Mouse (Mus musculus): ENCODE results near the gene Fbxo9. TPM values are rescaled to one million over a fixed set of nuclear protein-coding genes. Genes with fewer than 3 reads are reported as not detected.
A peak's percentile ranks its signal among the peaks of the same experiment; 100 is the strongest.

The Fbxo9 gene
- polyA plus RNA-seq, 1 experiment from 2014 or later, result 29.8 TPM

DNA sequence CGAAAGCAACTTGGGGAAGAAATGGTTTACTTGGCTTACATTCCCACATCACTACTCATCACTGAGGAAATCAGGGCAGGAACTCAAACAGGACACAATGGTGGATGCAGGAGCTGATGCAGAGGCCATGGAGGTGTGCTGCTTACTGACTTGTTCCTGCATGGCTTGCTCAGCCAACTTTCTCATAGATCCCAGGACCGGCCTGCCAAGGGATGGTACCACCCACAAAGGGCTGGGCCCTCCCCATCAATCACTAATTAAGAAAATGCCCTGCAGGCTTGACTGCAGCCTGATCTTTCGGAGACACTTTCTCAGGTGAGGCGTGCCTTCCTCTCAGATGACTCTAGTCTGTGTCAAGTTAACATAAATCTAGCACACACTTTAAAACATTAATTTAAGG lies 2.0 kb downstream of the Fbxo9 start:
- H3K4me3 ChIP-seq (ENCODE audit: low read depth, low read length), result no peak overlapping the region
- H3K9ac ChIP-seq (ENCODE audit: low read length), result no peak overlapping the region
- ATAC-seq (replicated peaks; ENCODE audit: low FRiP score) (no peak), DNase-seq (ENCODE audit: low spot score) (peak; percentile 33)
- no peaks in the 10 kb centered on the region for H3K27me3 ChIP-seq (ENCODE audit: control insufficient read depth, insufficient read depth, low read length)
- H3K4me1 ChIP-seq (replicated peaks; ENCODE audit: control insufficient read depth, insufficient read depth, low read length), result no peaks in the 10 kb centered on the region
- H3K4me2 ChIP-seq (ENCODE audit: low read depth, low read length, severe bottlenecking), result no peak overlapping the region
- WGBS, result 79% methylated on average over 4 of the region's 4 CpGs
- H3K27ac ChIP-seq (ENCODE audit: low read depth, low read length), result no peak overlapping the region
- H3K9me3 ChIP-seq (ENCODE audit: control insufficient read depth, low read length), result no peaks in the 10 kb centered on the region
- no peaks in the 10 kb centered on the region for H3K36me3 ChIP-seq (ENCODE audit: control insufficient read depth, insufficient read depth, low read length)

- 86% methylated on average over 6 of the region's 6 CpGs for WGBS
- H3K4me3 ChIP-seq (ENCODE audit: low read depth, low read length), result no peak overlapping the region
- no peak overlapping the region for H3K9ac ChIP-seq (ENCODE audit: low read length)
- no peaks in the 10 kb centered on the region for H3K9me3 ChIP-seq (ENCODE audit: control insufficient read depth, low read length)
- no peaks in the 10 kb centered on the region for H3K4me1 ChIP-seq (replicated peaks; ENCODE audit: control insufficient read depth, insufficient read depth, low read length)
- H3K36me3 ChIP-seq (ENCODE audit: control insufficient read depth, insufficient read depth, low read length), result no peaks in the 10 kb centered on the region
- no peak for ATAC-seq (replicated peaks; ENCODE audit: low FRiP score)
- H3K27ac ChIP-seq (ENCODE audit: low read depth, low read length), result peak overlapping the region; percentile 18; the same call in 1 of the 2 replicates
- peak; percentile 34 for DNase-seq (ENCODE audit: low spot score)
- H3K27me3 ChIP-seq (ENCODE audit: control insufficient read depth, insufficient read depth, low read length), result no peaks in the 10 kb centered on the region
- H3K4me2 ChIP-seq (ENCODE audit: low read depth, low read length, severe bottlenecking), result no peak overlapping the region
These were observed 3.3 kb downstream of the Fbxo9 start for GRCm38 (mm10) chr9:78105501-78105932.

- H3K4me2 ChIP-seq (ENCODE audit: low read depth, low read length, severe bottlenecking), result no peak overlapping the region
- DNase-seq (ENCODE audit: low spot score) (no peak), ATAC-seq (replicated peaks; ENCODE audit: low FRiP score) (no peak)
- no peaks in the 10 kb centered on the region for H3K9me3 ChIP-seq (ENCODE audit: control insufficient read depth, low read length)
- H3K4me3 ChIP-seq (ENCODE audit: low read depth, low read length), result no peak overlapping the region
- H3K36me3 ChIP-seq (ENCODE audit: control insufficient read depth, insufficient read depth, low read length), result no peaks in the 10 kb centered on the region
- no peak overlapping the region for H3K9ac ChIP-seq (ENCODE audit: low read length)
- 95% methylated on average over 6 of the region's 6 CpGs for WGBS
- H3K27ac ChIP-seq (ENCODE audit: low read depth, low read length), result no peak overlapping the region
- no peaks in the 10 kb centered on the region for H3K4me1 ChIP-seq (replicated peaks; ENCODE audit: control insufficient read depth, insufficient read depth, low read length)
- no peaks in the 10 kb centered on the region for H3K27me3 ChIP-seq (ENCODE audit: control insufficient read depth, insufficient read depth, low read length)
These were observed 3.9 kb downstream of the Fbxo9 start for GRCm38 (mm10) chr9:78104973-78105372.

GRCm38 (mm10) chr9:78103965-78104560 lies 4.8 kb downstream of the Fbxo9 start:
- H3K27ac ChIP-seq (ENCODE audit: low read depth, low read length), result no peak overlapping the region
- no peaks in the 10 kb centered on the region for H3K9me3 ChIP-seq (ENCODE audit: control insufficient read depth, low read length)
- H3K36me3 ChIP-seq (ENCODE audit: control insufficient read depth, insufficient read depth, low read length), result no peaks in the 10 kb centered on the region; the same call in 1 of the 2 replicates
- no peak for DNase-seq (ENCODE audit: low spot score)
- H3K4me1 ChIP-seq (replicated peaks; ENCODE audit: control insufficient read depth, insufficient read depth, low read length), result no peaks in the 10 kb centered on the region
- no peak overlapping the region for H3K4me3 ChIP-seq (ENCODE audit: low read depth, low read length)
- H3K27me3 ChIP-seq (ENCODE audit: control insufficient read depth, insufficient read depth, low read length), result no peaks in the 10 kb centered on the region
- no peak overlapping the region for H3K4me2 ChIP-seq (ENCODE audit: low read depth, low read length, severe bottlenecking)
- WGBS, result 92% methylated on average over 8 of the region's 8 CpGs
- no peak overlapping the region for H3K9ac ChIP-seq (ENCODE audit: low read length)
- ATAC-seq (replicated peaks; ENCODE audit: low FRiP score), result no peak

DNA sequence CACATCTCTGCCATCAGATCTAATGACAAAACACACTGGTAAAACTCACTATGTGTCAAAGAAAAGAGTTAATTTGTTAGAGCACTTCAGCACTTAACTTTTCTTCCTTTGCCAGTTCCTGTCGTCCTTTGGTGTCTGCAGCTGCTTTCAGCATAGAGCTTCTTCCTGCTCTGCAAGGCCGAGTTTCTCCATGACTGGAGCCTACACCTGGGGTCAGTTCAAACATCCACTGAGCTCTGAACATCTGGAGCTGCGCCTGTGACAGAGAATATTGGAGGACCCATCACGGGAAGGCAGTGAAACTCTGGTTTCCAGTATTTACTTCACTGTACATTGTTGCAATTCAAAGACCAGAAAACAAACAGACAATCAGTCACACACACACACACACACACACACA lies 7.4 kb downstream of the Fbxo9 start:
- 83% methylated on average over 4 of the region's 4 CpGs for WGBS
- H3K27me3 ChIP-seq (ENCODE audit: control insufficient read depth, insufficient read depth, low read length), result no peaks in the 10 kb centered on the region
- H3K36me3 ChIP-seq (ENCODE audit: control insufficient read depth, insufficient read depth, low read length), result no peaks in the 10 kb centered on the region; the same call in 1 of the 2 replicates
- ATAC-seq (replicated peaks; ENCODE audit: low FRiP score) (no peak), DNase-seq (ENCODE audit: low spot score) (no peak)
- H3K4me3 ChIP-seq (ENCODE audit: low read depth, low read length), result no peak overlapping the region
- H3K4me1 ChIP-seq (replicated peaks; ENCODE audit: control insufficient read depth, insufficient read depth, low read length), result no peaks in the 10 kb centered on the region
- H3K9ac ChIP-seq (ENCODE audit: low read length), result no peak overlapping the region
- H3K9me3 ChIP-seq (ENCODE audit: control insufficient read depth, low read length), result no peaks in the 10 kb centered on the region; the same call in 1 of the 2 replicates
- H3K27ac ChIP-seq (ENCODE audit: low read depth, low read length), result no peak overlapping the region
- H3K4me2 ChIP-seq (ENCODE audit: low read depth, low read length, severe bottlenecking), result no peak overlapping the region

DNA sequence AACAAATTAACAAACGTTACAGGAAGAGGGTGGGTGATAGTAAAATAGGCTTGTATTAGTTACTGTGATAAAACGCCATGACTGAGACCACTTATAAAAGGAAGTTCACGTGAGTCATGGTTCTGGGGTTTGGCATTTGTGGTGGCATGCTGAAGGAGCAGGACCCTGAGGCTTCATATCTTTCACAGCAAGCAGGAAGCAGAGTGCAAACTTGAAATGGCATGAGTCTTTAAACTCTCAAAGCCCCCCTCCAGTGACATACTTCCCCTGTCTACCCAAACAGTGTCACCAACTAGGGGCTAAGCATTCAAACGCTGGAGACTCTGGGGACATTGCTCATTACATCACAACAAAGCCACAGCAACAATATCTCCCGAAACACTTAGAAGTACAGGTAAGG lies 7.9 kb downstream of the Fbxo9 start:
- Histone ChIP-seq H3K4me3 (ENCODE audit: low read depth, low read length) (no peak overlapping the region), H3K9me3 (ENCODE audit: control insufficient read depth, low read length) (no peaks in the 10 kb centered on the region; the same call in 1 of the 2 replicates), H3K36me3 (ENCODE audit: control insufficient read depth, insufficient read depth, low read length) (no peaks in the 10 kb centered on the region; the same call in 1 of the 2 replicates), H3K4me2 (ENCODE audit: low read depth, low read length, severe bottlenecking) (no peak overlapping the region), H3K27ac (ENCODE audit: low read depth, low read length) (no peak overlapping the region), H3K27me3 (ENCODE audit: control insufficient read depth, insufficient read depth, low read length) (no peaks in the 10 kb centered on the region), H3K4me1 (replicated peaks; ENCODE audit: control insufficient read depth, insufficient read depth, low read length) (no peaks in the 10 kb centered on the region), H3K9ac (ENCODE audit: low read length) (no peak overlapping the region)
- DNase-seq (ENCODE audit: low spot score) (no peak), ATAC-seq (replicated peaks; ENCODE audit: low FRiP score) (no peak)
- WGBS, result 92% methylated on average over 5 of the region's 5 CpGs

DNA sequence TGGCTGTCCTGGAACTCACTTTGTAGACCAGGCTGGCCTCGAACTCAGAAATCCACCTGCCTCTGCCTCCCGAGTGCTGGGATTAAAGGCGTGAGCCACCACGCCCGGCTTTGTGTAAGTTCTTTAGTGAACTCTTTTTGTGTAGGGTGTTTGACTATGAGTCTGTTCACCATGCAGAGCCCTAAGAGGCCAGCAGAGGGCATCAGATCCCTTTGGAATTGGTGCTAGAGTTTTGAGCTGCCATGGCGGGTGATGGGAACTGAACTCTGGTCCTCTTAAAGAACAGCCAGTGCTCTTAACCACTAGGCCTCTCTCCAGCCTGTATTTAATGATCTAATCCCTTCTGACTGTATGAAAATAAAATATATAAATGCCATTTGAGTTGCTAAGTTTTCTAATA lies 12.5 kb downstream of the Fbxo9 start:
- Histone ChIP-seq H3K9ac (ENCODE audit: low read length) (no peak overlapping the region), H3K9me3 (ENCODE audit: control insufficient read depth, low read length) (no peaks in the 10 kb centered on the region; the same call in 1 of the 2 replicates), H3K4me3 (ENCODE audit: low read depth, low read length) (no peak overlapping the region), H3K4me2 (ENCODE audit: low read depth, low read length, severe bottlenecking) (no peak overlapping the region), H3K36me3 (ENCODE audit: control insufficient read depth, insufficient read depth, low read length) (no peaks in the 10 kb centered on the region; the same call in 1 of the 2 replicates), H3K27ac (ENCODE audit: low read depth, low read length) (no peak overlapping the region), H3K27me3 (ENCODE audit: control insufficient read depth, insufficient read depth, low read length) (no peaks in the 10 kb centered on the region), H3K4me1 (replicated peaks; ENCODE audit: control insufficient read depth, insufficient read depth, low read length) (no peaks in the 10 kb centered on the region)
- ATAC-seq (replicated peaks; ENCODE audit: low FRiP score) (no peak), DNase-seq (ENCODE audit: low spot score) (no peak)
- 94% methylated on average over 6 of the region's 6 CpGs for WGBS

- 95% methylated on average over 12 of the region's 12 CpGs for WGBS
- Histone ChIP-seq H3K9ac (ENCODE audit: low read length) (no peak overlapping the region), H3K9me3 (ENCODE audit: control insufficient read depth, low read length) (no peaks in the 10 kb centered on the region; the same call in 1 of the 2 replicates), H3K4me2 (ENCODE audit: low read depth, low read length, severe bottlenecking) (no peak overlapping the region), H3K36me3 (ENCODE audit: control insufficient read depth, insufficient read depth, low read length) (no peaks in the 10 kb centered on the region; the same call in 1 of the 2 replicates), H3K27me3 (ENCODE audit: control insufficient read depth, insufficient read depth, low read length) (no peaks in the 10 kb centered on the region), H3K4me1 (replicated peaks; ENCODE audit: control insufficient read depth, insufficient read depth, low read length) (no peaks in the 10 kb centered on the region), H3K4me3 (ENCODE audit: low read depth, low read length) (no peak overlapping the region), H3K27ac (ENCODE audit: low read depth, low read length) (no peak overlapping the region)
- ATAC-seq (replicated peaks; ENCODE audit: low FRiP score) (no peak), DNase-seq (ENCODE audit: low spot score) (no peak)
These were observed 13.2 kb downstream of the Fbxo9 start for GRCm38 (mm10) chr9:78095686-78096085.

DNA sequence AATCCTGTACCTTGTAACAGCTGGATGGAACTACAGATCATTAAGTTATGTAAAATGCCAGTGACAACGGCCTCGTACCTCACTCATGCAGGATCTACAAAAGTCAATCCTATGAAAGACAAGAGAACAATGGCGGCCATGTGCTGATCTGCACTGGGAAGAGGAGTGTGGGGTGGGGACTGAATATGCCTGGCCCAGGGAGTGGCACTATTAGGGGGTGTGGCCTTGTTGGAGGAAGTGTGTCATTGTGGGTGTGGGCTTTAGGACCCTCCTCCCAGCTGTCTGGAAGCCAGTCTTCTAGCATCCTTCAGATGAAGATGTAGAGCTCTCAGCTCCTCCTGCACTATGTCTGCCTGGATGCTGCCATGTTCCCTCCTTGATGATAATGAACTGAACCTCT lies 18.3 kb downstream of the Fbxo9 start:
- Histone ChIP-seq H3K27me3 (ENCODE audit: control insufficient read depth, insufficient read depth, low read length) (no peaks in the 10 kb centered on the region), H3K9me3 (ENCODE audit: control insufficient read depth, low read length) (no peaks in the 10 kb centered on the region), H3K27ac (ENCODE audit: low read depth, low read length) (no peak overlapping the region), H3K36me3 (ENCODE audit: control insufficient read depth, insufficient read depth, low read length) (no peaks in the 10 kb centered on the region; the same call in 1 of the 2 replicates), H3K4me1 (replicated peaks; ENCODE audit: control insufficient read depth, insufficient read depth, low read length) (no peaks in the 10 kb centered on the region), H3K9ac (ENCODE audit: low read length) (no peak overlapping the region), H3K4me2 (ENCODE audit: low read depth, low read length, severe bottlenecking) (no peak overlapping the region), H3K4me3 (ENCODE audit: low read depth, low read length) (no peak overlapping the region)
- ATAC-seq (replicated peaks; ENCODE audit: low FRiP score), result no peak
- DNase-seq (ENCODE audit: low spot score), result no peak
- 89% methylated on average over 3 of the region's 3 CpGs for WGBS
